Mouse (Mus musculus) right cerebral cortex, postnatal 14 days (tissue): ENCODE measurements around the gene Frs3.
"Not testable (repeated sequence)": the region's sequence is repeated elsewhere in the genome, so short reads cannot be mapped to it uniquely, and the experiment has no call there.

ENCODE experiments used
- DNase-seq: peaks from one replicate; pipeline ENCODE4 v3.0.0; 2022

Frs3 gene

DNA sequence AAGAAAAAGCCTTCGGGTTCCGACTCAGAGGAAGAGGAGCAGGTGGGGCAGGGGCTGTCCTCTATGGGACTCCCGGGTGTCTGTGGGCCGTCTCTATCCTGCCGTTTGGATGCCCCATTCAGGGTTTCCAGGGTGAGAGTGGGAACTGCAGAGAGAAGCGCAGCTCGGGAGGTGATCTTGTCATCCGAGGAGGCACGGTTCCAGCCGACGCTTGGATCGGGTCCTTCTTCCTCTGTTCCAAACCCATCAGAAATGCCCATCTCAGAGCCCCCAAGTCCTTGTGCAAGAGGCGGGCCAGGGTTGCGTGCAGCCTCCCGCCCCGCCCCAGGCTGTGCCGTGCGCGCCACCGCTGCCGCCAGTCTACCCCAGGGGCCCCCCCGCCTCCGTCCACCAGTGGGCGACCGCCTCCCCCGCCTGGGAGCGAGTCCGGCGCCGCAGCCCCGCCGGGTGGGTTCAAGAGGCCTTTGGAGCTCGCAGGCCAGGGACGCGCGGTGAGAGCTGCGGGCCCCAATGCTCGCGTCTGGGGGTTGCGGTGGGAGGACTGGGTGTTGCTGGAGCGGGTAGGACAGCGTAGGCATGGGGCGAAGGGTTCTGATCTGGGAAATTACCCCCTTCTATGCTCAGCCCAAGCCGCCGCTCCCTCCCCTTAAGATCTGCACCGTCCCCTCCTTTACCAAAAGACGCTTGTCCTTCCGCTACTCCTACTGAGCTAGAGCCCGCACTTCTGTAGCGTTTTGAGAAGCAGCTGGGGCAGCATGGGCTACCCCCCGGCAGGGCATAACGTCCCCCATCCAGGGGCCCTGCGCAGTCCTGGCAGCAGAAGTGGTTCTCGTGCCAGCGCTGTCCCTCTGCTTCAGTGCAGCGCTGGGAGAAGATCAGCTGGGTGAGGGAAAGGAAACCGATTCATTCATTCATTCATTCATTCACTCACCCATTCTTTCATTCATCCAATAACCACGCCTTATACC lies at the start of gene Frs3:
Frs3 (plus strand) TSS at position 423 of the 968 bp plus-strand sequence.
- peak; percentile 85 for DNase-seq

DNA sequence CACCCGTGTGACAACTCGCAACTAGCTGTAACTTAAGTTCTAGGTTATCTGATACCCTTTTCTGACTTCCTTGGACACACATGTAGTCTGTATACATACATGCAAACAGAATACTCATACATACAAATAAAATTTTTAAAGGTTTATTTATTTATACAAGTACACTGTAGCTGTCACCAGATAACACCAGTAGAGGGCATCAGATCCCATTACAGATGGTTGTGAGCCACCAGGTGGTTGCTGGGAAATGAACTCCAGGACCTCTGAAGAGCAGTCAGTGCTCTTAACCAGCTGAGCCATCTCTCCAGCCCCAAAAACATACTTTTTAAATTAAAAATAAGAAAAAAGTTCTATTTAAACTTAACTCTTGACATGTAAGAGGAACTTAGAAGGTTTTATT lies 45.8 kb upstream of the Frs3 start:
- no peak for DNase-seq

DNA sequence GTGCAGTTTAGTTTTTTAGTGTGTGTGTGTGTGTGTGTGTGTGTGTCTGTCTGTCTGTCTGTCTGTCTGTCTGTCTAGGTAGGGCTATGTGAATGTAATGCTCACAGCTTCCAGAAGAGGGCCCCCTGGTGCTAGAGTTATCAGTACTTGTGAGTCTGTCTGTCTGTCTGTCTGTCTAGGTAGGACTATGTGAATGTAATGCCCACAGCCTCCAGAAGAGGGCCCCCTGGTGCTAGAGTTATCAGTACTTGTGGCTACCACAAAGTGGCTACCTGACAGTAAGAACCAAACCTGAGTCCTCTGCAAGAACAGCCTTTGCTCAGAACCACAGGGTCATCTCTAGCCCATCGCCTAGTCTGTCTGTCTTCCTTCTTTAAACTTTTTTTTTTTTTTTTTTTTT lies 42.1 kb upstream of the Frs3 start:
- peak; percentile 75 for DNase-seq

DNA sequence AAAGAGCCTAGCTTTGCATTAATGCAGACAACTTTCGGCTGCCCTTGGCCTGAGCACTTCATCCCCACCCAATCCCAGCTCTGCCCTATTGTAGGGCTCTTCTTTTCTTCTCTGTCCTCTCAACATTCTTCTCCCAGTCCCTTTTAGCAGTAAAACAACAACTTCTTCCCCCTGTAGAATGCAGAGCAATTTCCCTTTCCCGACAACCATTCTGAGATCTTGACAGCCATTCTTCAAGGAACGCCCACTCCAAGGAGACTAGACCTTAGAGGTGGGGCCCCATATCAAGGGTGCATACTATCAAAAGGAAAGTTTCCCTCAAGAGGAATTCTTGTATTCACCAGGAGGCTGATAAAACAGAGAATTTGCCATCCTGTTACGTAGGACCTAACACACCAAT lies 39.9 kb upstream of the Frs3 start:
- no peak for DNase-seq

DNA sequence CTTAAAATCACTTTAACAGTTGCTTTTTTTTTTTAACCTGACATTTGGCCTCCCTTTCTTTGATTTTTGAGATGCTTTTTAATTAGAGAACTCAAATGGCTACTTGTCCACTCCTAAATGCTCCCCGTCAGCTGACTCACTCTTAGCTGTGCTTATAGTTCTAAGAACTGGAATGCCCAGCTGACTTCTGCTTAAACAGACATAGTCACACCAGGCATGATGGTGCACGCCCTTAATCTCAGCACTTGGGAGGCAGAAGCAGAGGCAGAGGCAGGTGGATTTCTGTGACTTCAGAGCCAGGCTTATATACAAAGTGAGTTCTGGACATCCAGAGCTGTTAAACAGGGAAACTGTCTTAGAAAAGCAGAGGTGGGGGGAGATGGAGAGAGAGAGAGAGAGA lies 36.9 kb upstream of the Frs3 start:
- no peak for DNase-seq

DNA sequence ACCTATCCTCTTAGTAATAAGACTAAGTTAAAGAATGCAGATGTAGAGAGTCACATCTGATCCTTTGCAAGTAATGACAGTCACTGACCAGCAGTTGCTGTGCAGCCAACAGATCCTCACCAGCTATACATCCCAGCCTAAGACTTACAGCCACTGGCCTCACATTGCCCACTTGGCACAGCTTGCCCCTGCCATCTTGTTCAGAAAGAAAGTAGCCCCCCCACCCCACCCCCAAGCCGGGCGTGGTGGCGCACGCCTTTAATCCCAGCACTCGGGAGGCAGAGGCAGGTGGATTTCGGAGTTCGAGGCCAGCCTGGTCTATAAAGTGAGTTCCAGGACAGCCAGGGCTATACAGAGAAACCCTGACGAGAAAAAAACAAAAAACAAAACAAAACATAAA lies 34.5 kb upstream of the Frs3 start:
- not testable (repeated sequence) for DNase-seq

DNA sequence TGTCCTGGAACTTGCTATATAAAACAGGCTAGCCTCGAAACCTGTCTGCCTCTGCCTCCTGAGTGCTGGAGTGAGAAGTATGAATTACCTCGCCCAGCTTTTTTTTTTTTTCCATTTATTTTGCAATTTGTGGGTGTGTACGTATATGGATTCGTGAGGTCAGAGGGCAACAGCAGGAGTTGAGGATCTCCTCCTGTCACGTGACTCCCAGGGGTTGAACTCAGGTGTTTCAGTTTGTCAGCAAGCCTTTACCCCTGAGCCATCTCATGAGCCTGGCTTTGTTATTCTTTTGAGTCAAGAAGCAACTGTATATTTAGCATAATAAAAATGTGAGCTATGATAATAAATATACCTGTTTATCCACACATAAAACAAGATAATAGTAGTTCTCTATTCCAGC lies 33.1 kb upstream of the Frs3 start:
- no peak for DNase-seq

DNA sequence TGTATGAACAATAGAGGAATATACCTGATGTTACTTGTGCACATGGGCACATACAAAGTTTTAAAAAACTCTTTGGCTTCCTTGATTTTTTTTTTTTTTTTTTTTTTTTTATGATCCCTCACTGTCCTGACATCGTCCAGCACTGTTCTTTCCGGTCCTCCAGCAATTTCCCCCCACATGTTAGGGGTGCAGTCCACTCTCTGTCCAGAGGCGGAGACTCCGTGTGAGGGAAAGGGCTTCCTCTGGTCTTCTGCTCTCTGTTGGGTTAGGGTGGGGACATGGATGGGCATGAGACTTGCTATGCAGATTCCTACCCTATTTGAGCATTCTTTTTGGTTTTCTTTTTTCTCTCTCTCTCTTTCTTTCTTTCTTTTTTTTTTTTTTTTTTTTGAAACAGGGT lies 30.9 kb upstream of the Frs3 start:
- DNase-seq, result no peak

DNA sequence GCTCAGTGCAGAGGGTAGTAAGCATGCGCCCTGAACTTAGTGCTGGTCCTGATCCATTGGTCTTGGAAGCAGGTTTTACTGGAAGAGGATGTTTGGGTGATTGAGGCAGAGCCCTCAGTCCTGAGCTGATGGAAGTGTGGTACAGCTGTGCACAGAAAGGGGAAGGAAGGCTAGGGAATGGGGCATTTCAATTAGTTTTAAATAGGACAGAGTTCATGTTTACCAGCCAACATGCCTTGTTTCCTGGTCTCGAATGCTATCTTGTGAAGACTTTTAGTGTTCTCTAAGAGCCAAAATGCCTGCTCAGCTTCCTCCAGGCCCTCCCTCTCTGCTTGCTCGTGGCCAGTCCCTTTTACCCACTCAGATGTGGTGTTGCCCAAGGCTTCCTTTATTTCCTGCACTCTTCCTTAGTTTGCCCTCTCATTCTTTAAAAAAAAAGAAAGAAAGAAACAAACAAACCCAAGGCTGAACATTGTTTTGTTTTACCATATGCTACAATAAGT lies 30.0 kb upstream of the Frs3 start:
- no peak for DNase-seq

DNA sequence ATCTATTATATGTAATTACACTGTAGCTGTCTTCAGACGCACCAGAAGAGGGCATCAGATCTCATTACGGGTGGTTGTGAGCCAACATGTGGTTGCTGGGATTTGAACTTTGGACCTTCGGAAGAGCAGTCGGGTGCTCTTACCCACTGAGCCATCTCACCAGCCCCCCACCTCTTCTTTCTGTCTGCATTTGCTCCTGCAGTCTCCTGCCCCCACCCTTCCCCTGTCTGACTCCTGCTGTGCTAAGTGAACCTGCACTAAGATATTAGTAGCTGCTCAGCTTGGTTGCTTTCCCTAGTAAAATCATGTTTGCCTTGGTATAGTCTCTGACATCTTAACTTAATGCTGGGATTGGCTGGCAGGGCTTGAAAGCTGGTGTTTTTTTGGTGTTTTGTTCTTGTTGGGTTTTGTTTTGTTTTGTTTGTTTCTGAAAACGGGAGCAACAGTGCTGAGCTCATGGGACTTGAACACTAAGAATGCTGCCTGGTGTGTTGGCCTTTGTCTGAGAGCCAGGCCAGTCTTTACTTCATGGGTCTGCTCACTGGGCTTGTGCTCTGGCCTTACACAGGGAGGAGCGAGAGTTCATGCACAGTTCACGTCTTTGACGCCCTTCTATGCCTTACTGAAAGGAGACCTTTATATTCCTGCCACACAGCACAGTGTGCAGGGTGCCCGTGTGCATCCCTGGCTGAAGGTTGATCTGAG lies 25.7 kb upstream of the Frs3 start:
- no peak for DNase-seq

DNA sequence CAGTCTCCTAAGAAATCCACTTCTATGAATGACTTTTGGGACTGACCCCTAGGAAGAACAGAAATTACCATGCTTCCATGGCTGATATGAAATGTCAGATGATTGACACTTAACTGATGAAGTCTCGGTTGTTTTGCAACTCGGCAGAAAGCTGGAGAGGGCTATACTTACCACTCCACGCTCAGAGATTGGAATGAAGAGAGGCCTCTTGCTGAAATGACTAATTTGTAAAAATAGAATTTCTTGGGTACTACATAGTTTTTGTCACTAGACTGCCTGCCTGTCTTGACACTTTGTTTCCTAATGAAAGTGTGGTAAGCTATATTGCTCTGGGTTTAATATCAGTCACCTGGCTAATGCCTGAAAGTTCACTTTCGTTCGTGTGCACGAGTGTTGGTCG lies 24.4 kb upstream of the Frs3 start:
- no peak for DNase-seq

DNA sequence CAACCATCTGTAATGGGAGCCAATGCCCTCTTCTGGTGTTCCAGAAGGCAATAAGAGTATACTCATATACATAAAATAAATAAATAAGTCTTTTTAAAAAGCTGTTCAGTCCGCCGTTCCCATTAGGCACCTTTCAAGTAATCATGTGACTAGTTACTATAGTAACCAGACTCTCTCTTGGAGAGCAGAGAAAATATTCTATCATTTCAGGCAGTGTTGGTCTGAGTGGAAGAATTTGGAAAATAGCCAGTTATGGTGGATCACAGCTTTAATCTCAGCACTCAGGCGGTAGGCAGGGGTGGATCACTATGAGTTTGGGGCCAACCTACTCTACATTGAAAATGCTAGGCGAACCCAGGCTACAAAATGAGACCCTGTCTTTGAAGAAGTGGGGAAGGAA lies 19.7 kb upstream of the Frs3 start:
- DNase-seq, result no peak

DNA sequence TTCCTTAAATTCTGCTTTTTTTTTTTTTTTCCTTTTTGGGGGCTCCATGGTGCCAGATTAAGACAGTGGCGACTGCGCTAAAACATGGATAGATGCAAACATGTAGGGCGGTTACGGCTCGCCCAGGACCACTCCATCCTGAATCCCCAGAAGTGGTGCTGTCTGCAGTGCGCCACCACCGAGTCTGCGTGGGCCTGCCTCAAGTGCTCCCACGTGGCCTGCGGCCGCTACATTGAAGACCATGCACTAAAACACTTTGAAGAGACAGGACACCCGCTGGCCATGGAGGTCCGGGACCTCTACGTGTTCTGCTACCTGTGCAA lies 16.9 kb upstream of the Frs3 start:
- DNase-seq, result peak; percentile 27

DNA sequence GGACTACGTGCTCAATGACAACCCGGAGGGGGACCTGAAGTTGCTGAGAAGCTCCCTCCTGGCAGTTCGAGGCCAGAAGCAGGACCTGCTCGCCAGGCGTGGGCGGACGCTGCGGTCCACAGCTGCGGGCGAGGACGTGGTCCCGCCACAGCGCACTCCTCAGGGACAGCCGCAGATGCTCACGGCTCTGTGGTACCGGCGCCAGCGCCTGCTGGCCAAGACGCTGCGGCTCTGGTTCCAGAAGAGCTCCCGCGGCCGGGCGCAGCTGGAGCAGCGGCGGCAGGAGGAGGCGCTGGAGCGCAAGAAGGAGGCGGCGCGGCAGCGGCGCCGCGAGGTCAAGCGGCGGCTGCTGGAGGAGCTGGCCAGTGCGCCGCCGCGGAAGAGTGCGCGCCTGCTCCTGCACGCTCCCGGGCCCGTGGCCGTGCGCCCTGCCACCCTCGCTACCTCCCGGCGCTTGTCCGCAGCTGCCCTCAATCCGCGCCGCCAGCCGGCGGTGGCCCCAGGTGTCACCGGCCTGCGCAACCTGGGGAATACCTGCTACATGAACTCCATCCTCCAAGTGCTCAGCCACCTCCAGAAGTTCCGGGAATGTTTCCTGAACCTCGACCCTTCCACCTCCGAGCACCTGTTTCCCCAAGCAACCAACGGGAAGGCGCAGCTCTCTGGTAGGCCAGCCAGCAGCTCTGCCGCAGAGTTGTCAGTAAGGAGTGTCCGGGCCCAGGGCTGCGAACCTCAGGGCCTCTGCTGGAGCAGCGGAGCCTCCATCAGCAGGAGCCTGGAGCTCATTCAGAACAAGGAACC lies 16.3 kb upstream of the Frs3 start:
- DNase-seq, result peak; percentile 50

DNA sequence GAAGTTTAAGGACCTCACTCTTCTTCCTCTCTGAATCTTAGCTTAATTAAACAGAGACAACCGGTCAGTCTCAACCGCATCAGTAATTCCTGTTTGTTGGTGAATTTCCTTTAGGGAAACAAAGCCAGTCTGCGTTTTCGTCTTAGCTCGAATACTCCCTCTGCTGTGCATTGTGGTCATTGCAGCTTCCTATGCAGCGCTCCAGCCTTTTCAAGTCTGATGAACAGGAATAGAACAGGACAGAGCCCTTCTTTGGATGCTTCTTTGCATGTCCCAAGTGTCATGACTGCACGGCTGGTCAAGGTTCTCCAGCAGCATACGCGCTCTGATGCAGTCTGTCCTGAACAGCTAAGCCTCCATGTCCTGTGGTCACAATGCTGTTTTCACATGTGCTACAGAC lies 12.2 kb upstream of the Frs3 start:
- DNase-seq, result peak; percentile 72

DNA sequence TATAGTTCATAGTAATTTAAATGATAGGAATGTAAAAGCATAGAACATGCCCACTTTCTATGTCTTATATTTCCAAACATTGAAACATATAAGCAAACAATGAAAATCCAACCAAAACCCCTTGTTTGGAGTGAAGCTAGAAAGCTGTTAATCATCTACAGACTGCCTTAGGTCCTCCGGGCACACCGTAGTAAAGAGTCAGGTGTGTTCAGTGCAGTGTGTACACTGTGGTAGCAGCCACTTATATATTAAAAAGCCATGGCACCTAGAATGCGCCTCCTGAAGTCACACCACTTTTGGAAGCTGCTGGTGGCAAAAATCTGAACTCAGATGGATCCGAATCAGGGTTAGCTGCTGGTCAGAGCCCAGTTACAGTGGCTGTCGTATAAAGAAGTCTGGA lies 10.6 kb upstream of the Frs3 start:
- DNase-seq, result no peak

DNA sequence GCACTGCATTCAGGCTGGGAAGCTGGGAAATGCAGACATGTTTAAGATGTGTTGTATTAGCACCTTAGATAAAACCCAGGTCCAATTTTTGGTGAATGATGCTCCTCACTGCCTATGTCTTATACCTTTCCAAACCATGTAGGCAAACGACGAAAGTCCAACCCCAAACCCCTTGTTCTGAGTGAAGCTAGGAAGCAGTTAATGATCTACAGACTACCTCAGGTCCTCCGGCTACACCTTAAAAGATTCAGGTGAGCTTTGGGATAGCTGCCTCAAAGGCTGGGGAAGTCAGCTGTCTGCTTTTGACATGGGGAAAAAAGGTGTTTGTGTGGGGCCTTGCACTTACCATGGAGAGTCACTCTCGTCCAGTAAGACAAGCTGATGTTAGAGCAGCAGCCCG lies 10.1 kb upstream of the Frs3 start:
- no peak for DNase-seq

DNA sequence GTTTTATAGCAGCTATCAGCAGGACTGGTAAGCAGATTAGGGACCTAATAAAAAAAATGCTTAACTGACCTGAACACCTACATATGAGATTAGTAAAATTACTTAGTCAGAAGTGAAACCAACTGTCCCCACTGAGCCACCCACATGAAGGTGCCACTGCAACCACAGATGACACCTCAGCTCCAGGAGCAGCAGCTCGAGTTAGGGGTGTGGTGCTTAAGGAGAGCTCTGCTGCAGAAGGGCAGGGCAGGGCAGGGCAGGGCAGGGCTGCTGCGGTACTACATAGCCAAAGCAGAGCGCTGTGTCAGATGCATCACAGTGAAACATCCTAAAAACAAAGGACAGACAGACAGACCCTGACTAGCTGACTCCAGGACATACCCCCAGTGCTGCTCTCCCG lies 6.0 kb upstream of the Frs3 start:
- DNase-seq, result no peak

DNA sequence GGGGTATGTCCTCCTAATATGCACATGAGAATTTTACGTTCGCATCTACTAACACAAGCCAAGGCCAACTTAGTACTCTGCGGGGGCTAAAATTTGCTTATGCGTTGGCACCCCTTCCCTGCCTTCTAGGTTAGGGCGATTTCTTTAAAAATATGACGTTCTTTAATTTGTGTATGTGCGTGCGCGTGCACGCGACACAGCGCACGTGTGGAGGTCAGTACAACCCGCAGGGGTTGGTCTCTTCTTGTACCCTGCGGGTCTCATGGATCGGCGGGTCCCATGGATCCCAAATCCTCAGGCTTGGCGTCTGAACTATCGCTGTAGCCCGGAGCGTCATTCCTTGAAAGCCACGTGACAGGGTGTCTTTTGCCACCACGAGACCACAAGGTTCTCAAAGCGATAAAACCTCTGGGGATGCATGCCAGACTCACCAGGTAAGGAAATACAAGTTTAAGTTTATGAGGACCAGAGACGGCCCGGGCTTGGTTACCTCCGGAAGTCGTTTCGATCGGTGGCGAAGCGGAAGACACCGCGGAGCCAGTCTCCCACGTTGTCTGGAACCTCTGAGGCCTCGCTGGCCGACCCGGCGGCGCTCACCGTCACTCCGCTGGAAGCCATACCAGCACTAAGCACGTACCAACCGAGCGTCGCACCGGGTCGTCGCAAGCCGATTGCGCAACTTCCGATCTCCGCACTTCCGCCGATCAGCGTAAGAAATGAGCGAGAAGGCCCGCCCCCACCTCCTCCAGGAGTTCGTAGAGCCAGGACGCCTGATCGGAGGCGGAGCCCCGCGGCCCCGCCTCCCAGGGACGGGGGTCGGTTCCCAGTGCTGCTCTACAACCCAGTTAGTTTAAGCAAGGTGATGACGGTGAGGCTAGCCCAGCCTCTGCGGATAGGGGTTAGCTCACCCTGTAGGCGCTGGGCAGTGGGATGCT lies 1.2 kb upstream of the Frs3 start:
- DNase-seq, result peak; percentile 96

DNA sequence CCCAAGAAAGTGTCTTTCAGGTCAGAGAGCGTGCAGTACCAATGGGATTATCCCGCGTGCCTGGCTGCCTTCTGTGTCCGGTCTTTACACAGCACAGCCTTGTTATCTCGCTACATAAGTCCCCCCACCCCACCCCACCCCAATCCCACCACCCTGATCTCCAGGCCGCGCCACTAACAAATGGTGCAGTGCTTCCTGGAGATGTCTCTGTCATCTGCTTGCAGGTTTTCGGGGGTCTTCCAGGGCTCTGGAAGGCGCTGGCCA lies 554 bp upstream of the Frs3 start, which contains the start of gene Tomm6:
Tomm6 (minus strand) TSS at position 43 of the 264 bp plus-strand sequence.
- no peak for DNase-seq

DNA sequence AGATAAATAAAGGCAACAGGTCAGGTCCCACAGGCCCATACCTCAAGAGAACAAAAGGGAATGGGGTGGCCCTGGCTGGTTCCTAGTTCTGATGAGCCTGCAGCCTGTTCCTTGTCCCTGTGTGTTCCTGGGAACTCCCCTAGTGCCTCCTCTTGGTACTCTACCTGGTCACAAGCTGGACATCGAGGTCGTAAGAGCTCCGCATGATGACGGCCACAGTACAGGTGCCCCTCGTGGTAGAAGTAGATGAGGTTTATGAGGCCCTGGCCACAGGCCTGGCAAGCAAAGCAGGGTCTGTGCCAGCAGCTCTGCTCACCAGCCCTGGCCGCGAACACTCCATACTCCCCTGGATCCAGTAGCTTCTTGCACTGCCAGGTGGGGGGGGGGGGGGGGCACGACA lies 1.1 kb downstream of the Frs3 start:
- DNase-seq, result no peak

DNA sequence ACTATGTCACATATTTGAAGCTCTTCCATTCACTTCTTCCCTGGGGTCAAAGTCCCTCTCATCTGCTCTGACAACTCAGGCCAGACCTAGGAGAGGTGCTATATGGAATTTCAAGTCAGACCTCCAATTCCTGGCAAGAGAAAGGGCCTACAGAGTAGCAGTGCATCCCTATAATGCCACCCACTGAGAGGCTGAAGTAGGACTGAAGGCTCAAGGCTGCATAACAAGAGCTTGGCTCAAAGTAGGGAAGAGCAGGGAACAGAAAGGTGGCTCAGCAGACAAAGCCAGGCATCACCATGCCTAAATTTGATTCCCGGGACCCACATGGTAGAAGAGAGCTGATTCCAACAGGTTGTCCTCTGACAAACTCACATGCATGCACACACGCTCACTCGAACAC lies 2.8 kb downstream of the Frs3 start:
- no peak for DNase-seq
